Mouse (Mus musculus) common myeloid progenitor, adult 5-6 weeks (primary cell): ENCODE data around the gene Syt1. TPM values are rescaled to one million over a fixed set of nuclear protein-coding genes. Genes with fewer than 3 reads are reported as not detected.

Experiments used
- ATAC-seq: replicated peaks from 2 replicates; pipeline ENCODE4 v1.8.0; 2016; ENCODE audit warnings: low read depth, mild to moderate bottlenecking, moderate TSS enrichment, inconsistent platforms; ENCODE audit not compliant: poor library complexity, severe bottlenecking
- total RNA-seq: library from RNA; stranded (forward); fragments of 200-1000, 187-1606 nt; gene quantifications from 2 replicates; pipeline ENCODE4 v1.2.3, GENCODE M21; 2017

Syt1 gene
- not detected in 2 replicates for total RNA-seq

- ATAC-seq = 0 out of 2 replicates have a peak, but pooled peaks have one; percentile 8
Observed at GRCm38 (mm10) chr10:109010241-109011193, at the start of gene Syt1. TSS of gene Syt1 (minus strand) at chr10:109010982.

DNA sequence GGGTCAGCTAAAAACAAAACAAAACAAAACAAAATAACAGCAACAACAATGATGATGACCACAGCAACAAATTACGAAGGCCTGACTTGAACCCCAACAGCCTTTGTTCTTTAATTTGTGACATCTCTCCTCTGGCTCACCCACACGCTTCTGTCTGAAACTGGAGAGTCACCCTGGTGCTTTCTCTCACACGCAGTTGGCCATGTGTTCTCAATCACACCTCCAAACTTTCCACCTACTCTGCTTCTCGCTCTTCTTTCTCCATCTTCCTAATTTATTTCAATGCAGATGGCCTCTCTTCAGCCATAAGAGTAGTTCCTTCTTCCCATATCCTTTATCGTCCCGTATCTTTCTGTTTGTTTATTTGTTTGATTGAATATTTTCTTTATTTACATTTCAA, 45.7 kb upstream of the Syt1 start:
- ATAC-seq = no peak

DNA sequence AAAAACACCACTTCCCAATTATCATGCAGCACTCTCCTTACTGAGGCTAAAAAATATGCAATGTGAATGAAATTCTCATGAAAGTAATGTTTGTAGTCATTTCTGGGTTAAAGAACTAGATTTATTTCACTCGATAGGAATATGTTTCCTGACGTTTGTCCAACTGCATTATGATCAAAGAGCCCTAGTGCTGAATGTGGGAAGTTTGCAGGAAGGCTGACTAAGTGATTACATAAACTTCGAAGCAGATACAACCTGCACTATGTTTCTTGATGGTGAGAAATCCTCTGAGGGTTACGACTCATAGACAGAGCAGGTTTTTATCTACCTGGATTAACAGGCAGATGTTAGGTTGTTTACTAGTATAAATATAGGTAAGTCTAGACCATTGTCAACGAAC, 36.8 kb upstream of the Syt1 start:
- ATAC-seq = no peak

DNA sequence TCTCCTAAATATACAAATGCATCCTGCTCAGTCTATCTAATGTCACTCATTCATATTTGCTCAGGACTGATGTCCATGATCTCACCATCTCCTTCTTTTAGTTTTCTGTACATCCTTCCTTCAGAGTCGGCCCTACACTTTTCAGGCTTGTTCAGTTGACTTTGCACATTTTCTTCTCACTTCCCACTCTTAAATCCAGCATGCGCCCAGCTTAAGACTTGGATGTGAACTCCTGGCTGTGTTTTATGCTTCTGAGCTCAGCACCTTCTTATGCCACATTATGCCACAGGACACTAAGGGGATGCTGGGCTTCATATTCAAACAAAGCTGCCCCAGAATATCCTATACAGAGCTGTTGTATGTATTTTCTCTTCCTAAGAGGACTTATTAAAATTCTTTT, 36.2 kb upstream of the Syt1 start:
- no peak for ATAC-seq

GRCm38 (mm10) chr10:109011226-109012165, 714 bp upstream of the Syt1 start:
- no peak for ATAC-seq

DNA sequence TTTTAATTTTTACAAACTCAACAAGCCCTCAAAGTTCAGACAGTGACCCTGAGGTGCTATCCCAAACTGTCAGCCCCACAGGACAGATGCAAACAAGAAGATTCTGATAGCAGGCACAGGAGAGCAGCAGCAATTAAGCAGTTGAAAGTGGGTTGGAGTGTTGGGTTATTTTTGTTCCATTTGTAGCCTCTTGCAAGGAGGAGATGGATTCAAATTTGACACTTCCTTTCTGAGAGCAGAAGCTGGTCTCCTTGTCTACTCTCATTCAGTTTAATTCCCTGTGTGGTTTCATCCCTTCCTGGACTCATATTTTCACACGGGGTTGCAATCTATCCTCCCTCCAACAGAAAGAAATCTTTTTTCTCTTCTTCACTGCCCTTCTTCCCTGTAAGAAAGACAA, 951 bp downstream of the Syt1 start:
- no peak for ATAC-seq

- ATAC-seq = no peak
Observed at GRCm38 (mm10) chr10:109008456-109008855, 2.3 kb downstream of the Syt1 start.

GRCm38 (mm10) chr10:109003482-109003881, 7.3 kb downstream of the Syt1 start:
- no peak for ATAC-seq

DNA sequence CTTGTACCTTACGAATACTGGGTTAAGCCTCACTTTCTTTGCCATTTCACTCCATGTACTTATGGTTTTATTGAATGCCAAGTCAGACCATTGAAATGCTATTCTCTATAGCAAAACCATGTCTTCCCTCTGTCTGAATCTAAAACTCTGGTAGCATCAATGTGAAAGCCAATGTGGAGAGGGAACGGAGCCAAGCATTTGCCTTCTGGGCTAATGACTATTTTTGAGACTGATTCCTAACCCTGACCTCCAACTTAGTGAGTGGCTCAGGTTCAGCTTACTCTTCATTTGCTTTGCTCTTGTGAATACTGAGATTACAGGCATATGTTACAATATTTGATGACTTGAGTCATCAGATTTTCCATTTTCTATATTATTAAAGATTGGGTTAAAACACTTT, 23.5 kb downstream of the Syt1 start:
- no peak for ATAC-seq

- ATAC-seq = no peak
Observed at GRCm38 (mm10) chr10:108979660-108980059, 31.1 kb downstream of the Syt1 start.

DNA sequence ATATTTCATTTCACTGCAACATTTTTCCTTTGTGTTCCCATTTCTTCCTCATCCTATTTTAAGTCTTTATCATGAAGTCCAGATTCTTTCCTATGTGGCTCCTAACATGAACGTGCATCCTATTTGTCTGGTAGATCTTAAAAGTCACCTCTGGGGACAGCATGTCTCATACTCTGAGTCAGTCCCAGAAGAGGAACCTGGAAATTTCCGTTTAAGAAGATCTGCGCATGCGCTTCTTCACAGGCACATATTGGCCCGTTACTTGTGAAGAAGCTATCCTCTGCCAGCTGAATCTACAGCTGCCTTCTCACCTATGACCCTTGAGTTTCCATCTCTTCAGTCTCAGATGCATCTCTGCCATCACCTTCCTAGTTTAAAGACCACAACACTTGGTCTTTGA, 55.8 kb downstream of the Syt1 start:
- no peak for ATAC-seq

GRCm38 (mm10) chr10:108952182-108952581, 58.6 kb downstream of the Syt1 start:
- no peak for ATAC-seq

- ATAC-seq = no peak
Observed at GRCm38 (mm10) chr10:108936838-108937430, 73.8 kb downstream of the Syt1 start.

GRCm38 (mm10) chr10:108930299-108930698, 80.5 kb downstream of the Syt1 start:
- ATAC-seq = no peak

DNA sequence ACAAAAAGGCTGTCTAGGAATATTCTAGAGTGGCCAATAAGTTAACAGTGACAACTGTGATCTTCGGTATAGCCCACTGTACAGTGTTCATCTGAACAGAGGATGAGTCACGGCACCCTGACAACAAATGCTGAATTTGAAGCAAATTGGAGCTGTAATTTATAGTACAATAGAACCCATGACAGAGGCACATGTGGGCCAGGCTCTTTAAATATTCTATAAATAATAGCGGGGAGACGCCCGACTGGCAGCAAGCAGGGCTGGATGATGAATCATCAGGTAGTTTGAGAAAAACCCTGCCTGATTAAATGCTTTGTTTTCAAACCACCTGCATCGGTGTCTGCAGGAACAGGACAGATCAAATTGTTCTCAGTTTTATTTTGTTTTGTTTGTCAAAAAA, 81.1 kb downstream of the Syt1 start:
- no peak for ATAC-seq

GRCm38 (mm10) chr10:108905264-108905663, 105.5 kb downstream of the Syt1 start:
- ATAC-seq = no peak

DNA sequence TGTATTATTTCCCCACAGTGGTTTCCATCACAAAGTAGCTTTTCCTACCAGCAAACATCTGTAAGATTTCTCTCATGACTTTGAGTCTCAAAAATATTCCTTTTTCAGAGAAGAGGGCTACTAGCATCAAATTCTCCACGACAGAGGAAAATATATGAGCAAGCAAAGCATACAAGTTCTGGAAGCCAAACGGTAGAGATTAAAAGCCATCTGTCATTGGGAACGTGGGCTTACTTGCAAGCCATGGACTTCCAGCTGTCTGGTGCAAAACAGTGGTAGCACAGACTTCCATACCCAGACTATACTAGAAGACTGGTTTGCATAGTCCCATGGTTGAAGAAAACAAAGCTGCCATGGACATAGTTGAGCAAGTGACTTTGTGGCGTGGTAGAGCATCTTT, 106.4 kb downstream of the Syt1 start:
- ATAC-seq = no peak

DNA sequence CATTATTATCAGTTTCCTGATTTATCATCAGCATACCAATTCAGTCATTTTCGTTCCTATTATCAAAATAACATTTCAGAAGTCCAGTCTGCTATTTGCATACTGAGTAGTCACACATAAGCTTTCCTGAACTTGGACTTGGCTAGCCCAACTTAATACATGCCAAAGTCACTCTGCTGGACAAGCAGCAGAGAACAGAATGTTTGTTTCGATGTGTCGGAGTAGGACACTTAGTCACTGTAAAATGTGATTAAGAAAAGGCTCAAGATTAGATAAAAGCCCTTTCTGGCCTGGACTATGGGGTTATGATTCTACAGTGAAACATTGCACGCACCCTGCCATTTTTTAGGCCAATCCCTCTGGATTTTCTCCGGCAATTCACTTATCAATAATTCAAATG, 114.3 kb downstream of the Syt1 start:
- ATAC-seq = no peak

DNA sequence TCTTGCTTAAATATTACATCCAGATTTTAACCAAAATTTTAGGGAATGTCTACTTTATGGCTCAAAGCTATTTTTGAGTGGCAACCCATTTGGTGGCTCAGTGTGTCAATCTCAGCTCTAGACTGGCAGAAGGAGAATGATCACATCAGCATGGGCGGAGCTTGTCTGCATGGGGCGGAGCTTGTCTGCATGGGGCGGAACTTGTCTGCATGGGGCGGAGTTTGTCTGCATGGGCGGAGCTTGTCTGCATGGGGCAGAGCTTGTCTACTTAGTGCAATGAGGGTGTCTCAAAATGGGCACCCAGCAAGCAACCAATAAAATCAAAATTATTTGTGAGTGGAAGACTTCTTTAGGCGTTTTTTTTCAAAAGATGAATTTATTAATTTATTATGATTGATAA, 117.5 kb downstream of the Syt1 start:
- ATAC-seq = no peak

GRCm38 (mm10) chr10:108892441-108892840, 118.3 kb downstream of the Syt1 start:
- no peak for ATAC-seq
